Mouse (Mus musculus): ENCODE results near the gene Gstt1. TPM values are rescaled to one million over a fixed set of nuclear protein-coding genes. Genes with fewer than 3 reads are reported as not detected.
A peak's percentile ranks its signal among the peaks of the same experiment; 100 is the strongest.

Gstt1 gene
- polyA plus RNA-seq, 1 experiment from 2014 or later, result 31.9 TPM

GRCm38 (mm10) chr10:75832272-75832895 lies 34.0 kb upstream of the Gstt1 start:
- Histone ChIP-seq H3K9ac (no peak overlapping the region), H3K4me2 (no peak overlapping the region), H3K36me3 (no peaks in the 10 kb centered on the region), H3K4me3 (no peak overlapping the region), H3K27ac (no peak overlapping the region), H3K27me3 (no peaks in the 10 kb centered on the region), H3K9me3 (no peaks in the 10 kb centered on the region), H3K4me1 (peaks cover 45% of the 10 kb centered on the region)
- no peak for ATAC-seq (ENCODE audit: borderline replicate concordance, extremely low read depth, low FRiP score, low TSS enrichment)
- whole genome bisulfite sequencing, result 63% methylated on average over 13 of the region's 13 CpGs

GRCm38 (mm10) chr10:75830275-75830670 lies 31.9 kb upstream of the Gstt1 start:
- WGBS, result 74% methylated on average over 2 of the region's 2 CpGs
- H3K27me3 ChIP-seq, result no peaks in the 10 kb centered on the region
- H3K36me3 ChIP-seq, result no peaks in the 10 kb centered on the region
- no peak overlapping the region for H3K4me2 ChIP-seq
- no peaks in the 10 kb centered on the region for H3K9me3 ChIP-seq
- ATAC-seq (ENCODE audit: borderline replicate concordance, extremely low read depth, low FRiP score, low TSS enrichment), result no peak
- no peak overlapping the region for H3K27ac ChIP-seq
- H3K9ac ChIP-seq, result no peak overlapping the region
- H3K4me3 ChIP-seq, result no peak overlapping the region
- peaks cover 32% of the 10 kb centered on the region for H3K4me1 ChIP-seq

GRCm38 (mm10) chr10:75829529-75830274 lies 31.3 kb upstream of the Gstt1 start:
- Histone ChIP-seq H3K36me3 (no peaks in the 10 kb centered on the region), H3K27ac (no peak overlapping the region), H3K4me1 (peaks cover 27% of the 10 kb centered on the region), H3K4me3 (no peak overlapping the region), H3K27me3 (no peaks in the 10 kb centered on the region), H3K4me2 (no peak overlapping the region), H3K9ac (no peak overlapping the region), H3K9me3 (no peaks in the 10 kb centered on the region)
- 70% methylated on average over 2 of the region's 2 CpGs for WGBS
- no peak for ATAC-seq (ENCODE audit: borderline replicate concordance, extremely low read depth, low FRiP score, low TSS enrichment)

GRCm38 (mm10) chr10:75828500-75828931 lies 30.1 kb upstream of the Gstt1 start:
- Histone ChIP-seq H3K4me3 (no peak overlapping the region), H3K27me3 (no peaks in the 10 kb centered on the region), H3K4me2 (no peak overlapping the region), H3K36me3 (no peaks in the 10 kb centered on the region), H3K9ac (no peak overlapping the region), H3K27ac (0 out of 2 replicates have a peak overlapping the region, but pooled peaks have one; percentile 8), H3K4me1 (peaks cover 16% of the 10 kb centered on the region), H3K9me3 (no peaks in the 10 kb centered on the region)
- peak; percentile 41 for ATAC-seq (ENCODE audit: borderline replicate concordance, extremely low read depth, low FRiP score, low TSS enrichment)

- 67% methylated on average over 4 of the region's 4 CpGs for WGBS
- peak; percentile 67 for ATAC-seq (ENCODE audit: borderline replicate concordance, extremely low read depth, low FRiP score, low TSS enrichment)
- Histone ChIP-seq H3K9ac (no peak overlapping the region), H3K9me3 (no peaks in the 10 kb centered on the region), H3K27me3 (no peaks in the 10 kb centered on the region), H3K36me3 (no peaks in the 10 kb centered on the region), H3K4me3 (no peak overlapping the region), H3K27ac (peak overlapping the region; percentile 15; the same call in 1 of the 2 replicates), H3K4me2 (no peak overlapping the region), H3K4me1 (peaks cover 13% of the 10 kb centered on the region)
Measured at GRCm38 (mm10) chr10:75827668-75828360, 29.4 kb upstream of the Gstt1 start.

GRCm38 (mm10) chr10:75824530-75824929 lies 26.1 kb upstream of the Gstt1 start:
- H3K4me3 ChIP-seq, result no peak overlapping the region
- H3K27me3 ChIP-seq, result no peaks in the 10 kb centered on the region
- H3K36me3 ChIP-seq, result no peaks in the 10 kb centered on the region
- no peaks in the 10 kb centered on the region for H3K9me3 ChIP-seq
- H3K27ac ChIP-seq, result no peak overlapping the region
- H3K4me1 ChIP-seq, result peaks cover 13% of the 10 kb centered on the region
- H3K9ac ChIP-seq, result no peak overlapping the region
- no peak overlapping the region for H3K4me2 ChIP-seq
- 74% methylated on average over 4 of the region's 4 CpGs for WGBS
- ATAC-seq (ENCODE audit: borderline replicate concordance, extremely low read depth, low FRiP score, low TSS enrichment), result no peak

GRCm38 (mm10) chr10:75823782-75824181 lies 25.4 kb upstream of the Gstt1 start:
- Histone ChIP-seq H3K36me3 (no peaks in the 10 kb centered on the region), H3K4me3 (no peak overlapping the region), H3K27ac (no peak overlapping the region), H3K4me1 (peaks cover 11% of the 10 kb centered on the region), H3K4me2 (no peak overlapping the region), H3K9ac (no peak overlapping the region), H3K27me3 (no peaks in the 10 kb centered on the region), H3K9me3 (no peaks in the 10 kb centered on the region)
- WGBS, result 78% methylated on average over 1 of the region's 1 CpGs
- no peak for ATAC-seq (ENCODE audit: borderline replicate concordance, extremely low read depth, low FRiP score, low TSS enrichment)

GRCm38 (mm10) chr10:75822443-75822842 lies 24.1 kb upstream of the Gstt1 start, which contains the start of gene Gstt4:
Gstt4 (minus strand) TSS chr10:75822543.
- Histone ChIP-seq H3K27ac (no peak within 1 kb of the TSS), H3K36me3 (no peaks in the 10 kb centered on the region), H3K9me3 (no peaks in the 10 kb centered on the region), H3K4me1 (peaks cover 5% of the 10 kb centered on the region), H3K4me3 (no peak within 1 kb of the TSS), H3K9ac (no peak within 1 kb of the TSS), H3K4me2 (no peak within 1 kb of the TSS), H3K27me3 (no peaks in the 10 kb centered on the region)
- 94% methylated on average over 2 of the region's 2 CpGs for WGBS
- no peak for ATAC-seq (ENCODE audit: borderline replicate concordance, extremely low read depth, low FRiP score, low TSS enrichment)

GRCm38 (mm10) chr10:75819882-75820281 lies 21.5 kb upstream of the Gstt1 start:
- no peak overlapping the region for H3K27ac ChIP-seq
- no peaks in the 10 kb centered on the region for H3K27me3 ChIP-seq
- ATAC-seq (ENCODE audit: borderline replicate concordance, extremely low read depth, low FRiP score, low TSS enrichment), result no peak
- no peak overlapping the region for H3K4me2 ChIP-seq
- H3K4me1 ChIP-seq, result no peaks in the 10 kb centered on the region
- 81% methylated on average over 5 of the region's 5 CpGs for WGBS
- H3K9ac ChIP-seq, result no peak overlapping the region
- H3K9me3 ChIP-seq, result no peaks in the 10 kb centered on the region
- H3K4me3 ChIP-seq, result no peak overlapping the region
- no peaks in the 10 kb centered on the region for H3K36me3 ChIP-seq

GRCm38 (mm10) chr10:75818641-75819040 lies 20.3 kb upstream of the Gstt1 start:
- Histone ChIP-seq H3K4me3 (no peak overlapping the region), H3K9me3 (no peaks in the 10 kb centered on the region), H3K27ac (no peak overlapping the region), H3K36me3 (no peaks in the 10 kb centered on the region), H3K4me1 (no peaks in the 10 kb centered on the region), H3K4me2 (no peak overlapping the region), H3K9ac (no peak overlapping the region), H3K27me3 (no peaks in the 10 kb centered on the region)
- WGBS, result 50% methylated on average over 10 of the region's 10 CpGs
- ATAC-seq (ENCODE audit: borderline replicate concordance, extremely low read depth, low FRiP score, low TSS enrichment), result no peak

- 48% methylated on average over 2 of the region's 2 CpGs for WGBS
- H3K4me2 ChIP-seq, result no peak overlapping the region
Measured at GRCm38 (mm10) chr10:75804217-75804616, 5.8 kb upstream of the Gstt1 start.

More at GRCm38 (mm10) chr10:75804217-75804616, 5.8 kb upstream of the Gstt1 start:
- no peak overlapping the region for H3K9ac ChIP-seq
- no peaks in the 10 kb centered on the region for H3K9me3 ChIP-seq
- H3K36me3 ChIP-seq, result no peaks in the 10 kb centered on the region
- no peak for ATAC-seq (ENCODE audit: borderline replicate concordance, extremely low read depth, low FRiP score, low TSS enrichment)
- no peaks in the 10 kb centered on the region for H3K27me3 ChIP-seq
- no peaks in the 10 kb centered on the region for H3K4me1 ChIP-seq
- H3K27ac ChIP-seq, result no peak overlapping the region
- no peak overlapping the region for H3K4me3 ChIP-seq
